Mouse (Mus musculus) liver, embryonic 13.5 days (tissue): Measurements from ENCODE around the gene Tnfaip1. TPM values are rescaled to one million over a fixed set of nuclear protein-coding genes. Genes with fewer than 3 reads are reported as not detected.

ENCODE experiments used
- ATAC-seq: fragments of 200-750 bp; cut with Nextera tagmentation; 2 replicates; pipeline ENCODE4 v1.8.0; 2017; ENCODE audit warnings: low read depth, mild to moderate bottlenecking, moderate number of reproducible peaks, moderate library complexity
- DNase-seq: peaks from one replicate; pipeline ENCODE4 v3.0.0; 2022
- H3K27ac ChIP-seq: fragments of 300-500 bp; sonication (generic); 2 replicates; pipeline ENCODE4 v1.5.1; 2015; ENCODE audit warnings: moderate library complexity, mild to moderate bottlenecking, inconsistent platforms
- H3K27me3 ChIP-seq: fragments of 300-500 bp; sonication (generic); 2 replicates; pipeline ENCODE4 v1.6.1; 2015; ENCODE audit warnings: mild to moderate bottlenecking, inconsistent platforms
- H3K36me3 ChIP-seq: fragments of 300-500 bp; sonication (generic); 2 replicates; pipeline ENCODE4 v1.6.1; 2015; ENCODE audit warnings: mild to moderate bottlenecking, inconsistent platforms
- H3K4me1 ChIP-seq: fragments of 300-500 bp; sonication (generic); replicated peaks from 2 replicates; pipeline ENCODE4 v1.6.1; 2015; ENCODE audit warnings: inconsistent platforms
- H3K4me2 ChIP-seq: fragments of 300-500 bp; sonication (generic); 2 replicates; pipeline ENCODE4 v1.6.1; 2015; ENCODE audit warnings: inconsistent platforms, mild to moderate bottlenecking, moderate library complexity
- H3K4me3 ChIP-seq: fragments of 300-500 bp; sonication (generic); replicated peaks from 2 replicates; pipeline ENCODE4 v1.5.1; 2015; ENCODE audit warnings: mild to moderate bottlenecking, inconsistent platforms
- H3K9ac ChIP-seq: fragments of 300-500 bp; sonication (generic); 2 replicates; pipeline ENCODE4 v1.6.1; 2015; ENCODE audit warnings: mild to moderate bottlenecking, inconsistent platforms
- H3K9me3 ChIP-seq: fragments of 300-500 bp; sonication (generic); replicated peaks from 2 replicates; pipeline ENCODE4 v1.6.1; 2016; ENCODE audit warnings: inconsistent platforms
- WGBS: fragments of 180-500 bp; shearing (Covaris S2); methylation state at CpG from one replicate; pipeline ENCODE4 v1.1.7; 2015; ENCODE audit not compliant: insufficient replicate concordance; 5-methylcytosine and 5-hydroxymethylcytosine counted together
- polyA plus RNA-seq: library from polyadenylated mRNA; unstranded; fragments of >200 nt; fragmentation: Nextera tagmentation; extraction: Ambion mirVana; gene quantifications from 2 replicates; pipeline ENCODE4 v1.2.1, GENCODE M21; 2015

The Tnfaip1 gene
- polyA plus RNA-seq, 1 experiment from 2014 or later = 15.6 TPM

GRCm38 (mm10) chr11:78499004-78499403 is 37.1 kb downstream of the Tnfaip1 start, which contains the start of gene Vtn:
Gene Vtn, plus strand, starts transcription at chr11:78499091.
- Histone ChIP-seq H3K9me3 (no peaks in the 10 kb centered on the region), H3K4me1 (peaks cover 28% of the 10 kb centered on the region), H3K36me3 (no peaks in the 10 kb centered on the region), H3K4me2 (peak within 1 kb of the TSS; percentile 75), H3K4me3 (peak within 1 kb of the TSS; percentile 52), H3K9ac (peak within 1 kb of the TSS; percentile 63), H3K27me3 (peaks cover 81% of the 10 kb centered on the region), H3K27ac (peak within 1 kb of the TSS; percentile 77)
- DNase-seq (no peak), ATAC-seq (peak; percentile 27; the same call in 1 of the 2 replicates)
- WGBS = 59% methylated on average over 7 of the region's 7 CpGs

GRCm38 (mm10) chr11:78497544-78498522 is 38.3 kb downstream of the Tnfaip1 start, which contains the start of gene Sarm1:
Gene Sarm1, minus strand, starts transcription at chr11:78497754.
- no peaks in the 10 kb centered on the region for H3K36me3 ChIP-seq
- no peaks in the 10 kb centered on the region for H3K9me3 ChIP-seq
- H3K4me2 ChIP-seq = peak within 1 kb of the TSS; percentile 75
- no peak within 1 kb of the TSS for H3K9ac ChIP-seq
- 4% methylated on average over 36 of the region's 36 CpGs for WGBS
- H3K27ac ChIP-seq = peak within 1 kb of the TSS; percentile 59
- peak; percentile 91 for DNase-seq
- peak within 1 kb of the TSS; percentile 51 for H3K4me3 ChIP-seq
- ATAC-seq = peak; percentile 88
- H3K4me1 ChIP-seq = peaks cover 25% of the 10 kb centered on the region
- peaks cover 83% of the 10 kb centered on the region for H3K27me3 ChIP-seq

- Histone ChIP-seq H3K27me3 (peaks cover 82% of the 10 kb centered on the region), H3K4me3 (peak overlapping the region; percentile 51), H3K4me1 (peaks cover 20% of the 10 kb centered on the region), H3K9me3 (no peaks in the 10 kb centered on the region), H3K27ac (no peak overlapping the region), H3K4me2 (peak overlapping the region; percentile 75), H3K36me3 (no peaks in the 10 kb centered on the region), H3K9ac (no peak overlapping the region)
- WGBS = 1% methylated on average over 44 of the region's 44 CpGs
- no peak for ATAC-seq
- no peak for DNase-seq
These were observed 39.0 kb downstream of the Tnfaip1 start for GRCm38 (mm10) chr11:78497071-78497541.

- no peaks in the 10 kb centered on the region for H3K36me3 ChIP-seq
- peaks cover 84% of the 10 kb centered on the region for H3K27me3 ChIP-seq
- H3K4me1 ChIP-seq = peaks cover 21% of the 10 kb centered on the region
- DNase-seq = no peak
- WGBS = 8% methylated on average over 6 of the region's 6 CpGs
- H3K4me2 ChIP-seq = no peak overlapping the region
- no peak overlapping the region for H3K27ac ChIP-seq
- no peaks in the 10 kb centered on the region for H3K9me3 ChIP-seq
- H3K9ac ChIP-seq = no peak overlapping the region
- ATAC-seq = no peak
- H3K4me3 ChIP-seq = no peak overlapping the region
These were observed 40.2 kb downstream of the Tnfaip1 start for GRCm38 (mm10) chr11:78495904-78496303.

- Histone ChIP-seq H3K27me3 (peaks cover 82% of the 10 kb centered on the region), H3K36me3 (no peaks in the 10 kb centered on the region), H3K4me1 (peaks cover 8% of the 10 kb centered on the region), H3K9me3 (no peaks in the 10 kb centered on the region), H3K27ac (no peak overlapping the region), H3K4me3 (peak overlapping the region; percentile 23), H3K9ac (no peak overlapping the region), H3K4me2 (peak overlapping the region; percentile 52)
- ATAC-seq (no peak), DNase-seq (no peak)
- 15% methylated on average over 48 of the region's 48 CpGs for WGBS
These were observed 45.3 kb downstream of the Tnfaip1 start for GRCm38 (mm10) chr11:78490781-78491241.

GRCm38 (mm10) chr11:78488168-78488567 is 48.0 kb downstream of the Tnfaip1 start:
- Histone ChIP-seq H3K4me2 (no peak overlapping the region), H3K4me3 (no peak overlapping the region), H3K4me1 (peaks cover 8% of the 10 kb centered on the region), H3K27me3 (peaks cover 76% of the 10 kb centered on the region), H3K36me3 (no peaks in the 10 kb centered on the region), H3K27ac (no peak overlapping the region), H3K9ac (no peak overlapping the region), H3K9me3 (no peaks in the 10 kb centered on the region)
- DNase-seq (no peak), ATAC-seq (no peak)
- 3% methylated on average over 8 of the region's 8 CpGs for WGBS

- Histone ChIP-seq H3K9ac (no peak overlapping the region), H3K27ac (no peak overlapping the region), H3K4me1 (no peaks in the 10 kb centered on the region), H3K36me3 (no peaks in the 10 kb centered on the region), H3K9me3 (no peaks in the 10 kb centered on the region), H3K27me3 (peaks cover 44% of the 10 kb centered on the region), H3K4me3 (no peak overlapping the region), H3K4me2 (no peak overlapping the region)
- DNase-seq = no peak
- no peak for ATAC-seq
- 33% methylated on average over 7 of the region's 7 CpGs for WGBS
These were observed 52.5 kb downstream of the Tnfaip1 start for GRCm38 (mm10) chr11:78483639-78484038.

- H3K9me3 ChIP-seq = no peaks in the 10 kb centered on the region
- no peaks in the 10 kb centered on the region for H3K27me3 ChIP-seq
- no peak overlapping the region for H3K9ac ChIP-seq
- DNase-seq (no peak), ATAC-seq (no peak)
- no peaks in the 10 kb centered on the region for H3K4me1 ChIP-seq
- no peak overlapping the region for H3K27ac ChIP-seq
- 46% methylated on average over 3 of the region's 3 CpGs for WGBS
- H3K4me3 ChIP-seq = no peak overlapping the region
- H3K4me2 ChIP-seq = no peak overlapping the region
- no peaks in the 10 kb centered on the region for H3K36me3 ChIP-seq
These were observed 60.8 kb downstream of the Tnfaip1 start for GRCm38 (mm10) chr11:78475289-78475688.

Other genes with a start within 250 kb of the Tnfaip1 start
- 0.06 TPM in 1 of 2 replicates, not detected in the other for gene BC030499, start 245.5 kb downstream of the Tnfaip1 start, polyA plus RNA-seq
- 30.3 and 32.6 TPM in 2 replicates for gene Spag5, start 234.8 kb downstream of the Tnfaip1 start, polyA plus RNA-seq
- 4.9 and 5.2 TPM in 2 replicates for gene Aldoc, start 213.4 kb downstream of the Tnfaip1 start, polyA plus RNA-seq
- 32.3 and 37.1 TPM in 2 replicates for gene Pigs, start 207.9 kb downstream of the Tnfaip1 start, polyA plus RNA-seq
- gene Unc119, start 192.8 kb downstream of the Tnfaip1 start, polyA plus RNA-seq = 27.4 and 28.0 TPM in 2 replicates
- gene Foxn1, start 149.8 kb downstream of the Tnfaip1 start, polyA plus RNA-seq = not detected in 2 replicates
- gene Slc13a2, start 114.1 kb downstream of the Tnfaip1 start, polyA plus RNA-seq = 0.07 TPM in 1 of 2 replicates, not detected in the other
- 6.1 and 6.5 TPM in 2 replicates for gene Slc46a1, start 70.6 kb downstream of the Tnfaip1 start, polyA plus RNA-seq
- gene Sarm1, start 38.6 kb downstream of the Tnfaip1 start, polyA plus RNA-seq = 0.16 and 0.29 TPM in 2 replicates
- gene Vtn, start 37.2 kb downstream of the Tnfaip1 start, polyA plus RNA-seq = 297 and 348 TPM in 2 replicates
- gene Sebox, start 32.9 kb downstream of the Tnfaip1 start, polyA plus RNA-seq = 0.09 and 0.24 TPM in 2 replicates
- gene Tmem199, start 24.2 kb downstream of the Tnfaip1 start, polyA plus RNA-seq = 30.1 and 31.9 TPM in 2 replicates
- 78.1 and 82.4 TPM in 2 replicates for gene Poldip2, start 24.1 kb downstream of the Tnfaip1 start, polyA plus RNA-seq
- gene Ift20, start within 50 bp of the Tnfaip1 start, polyA plus RNA-seq = 83.1 and 88.6 TPM in 2 replicates
- 110 and 122 TPM in 2 replicates for gene Tmem97, start 14.4 kb upstream of the Tnfaip1 start, polyA plus RNA-seq
- 6.4 and 6.5 TPM in 2 replicates for gene Nlk, start 161.0 kb upstream of the Tnfaip1 start, polyA plus RNA-seq
- 24.2 and 26.5 TPM in 2 replicates for gene Ccnq, start 215.4 kb upstream of the Tnfaip1 start, polyA plus RNA-seq